Mouse (Mus musculus) testis, adult 2 months (tissue): ENCODE results near the gene Defa21. TPM values are rescaled to one million over a fixed set of nuclear protein-coding genes. Genes with fewer than 3 reads are reported as not detected.

Source experiments
- polyA plus RNA-seq: library from polyadenylated mRNA; depleted of rRNA; stranded (reverse); fragments of >200 nt; gene quantifications from 2 replicates; pipeline ENCODE4 v1.2.3, GENCODE M21; 2012; rRNA removed

The Defa21 gene
- polyA plus RNA-seq, 1 experiment = not detected

Other genes with a start within 250 kb of the Defa21 start
- 263 and 318 TPM in 2 replicates for gene Defb33, start 132.9 kb upstream of the Defa21 start, polyA plus RNA-seq
- 0.32 TPM in 1 of 2 replicates, not detected in the other for gene Gm15056, start 122.9 kb upstream of the Defa21 start, polyA plus RNA-seq
- gene Gm6040, start 103.5 kb upstream of the Defa21 start, polyA plus RNA-seq = 0.64 TPM in 1 of 2 replicates, not detected in the other
- 14.3 TPM in 1 of 2 replicates, not detected in the other for gene AY761185, start 80.8 kb upstream of the Defa21 start, polyA plus RNA-seq
- gene Defa23, start 29.5 kb downstream of the Defa21 start, polyA plus RNA-seq = 0.40 and 0.47 TPM in 2 replicates
- not detected in 2 replicates for gene Defa35, start 39.5 kb downstream of the Defa21 start, polyA plus RNA-seq
- gene Defa25, start 58.9 kb downstream of the Defa21 start, polyA plus RNA-seq = not detected in 2 replicates
- gene Gm14851, start 70.5 kb downstream of the Defa21 start, polyA plus RNA-seq = not detected in 2 replicates
- not detected in 2 replicates for gene Defa30, start 109.1 kb downstream of the Defa21 start, polyA plus RNA-seq
- gene Defa22, start 136.7 kb downstream of the Defa21 start, polyA plus RNA-seq = 0.85 TPM in 1 of 2 replicates, not detected in the other
- not detected in 2 replicates for gene Defa31, start 166.1 kb downstream of the Defa21 start, polyA plus RNA-seq
- not detected in 2 replicates for gene Gm15293, start 176.0 kb downstream of the Defa21 start, polyA plus RNA-seq
- not detected in 2 replicates for gene Gm15292, start 224.2 kb downstream of the Defa21 start, polyA plus RNA-seq